Mouse (Mus musculus) hindbrain, postnatal 0 days (tissue): ENCODE measurements at regions not wholly inside any gene's neighbourhood (a gene's known extent, or its start where the extent isn't known, plus 50 kb on each side); places are given as distances from the start of the nearest gene placed in this dataset.

Source experiments
- ATAC-seq: fragments of 200-750 bp; cut with Nextera tagmentation; 2 replicates; pipeline ENCODE4 v1.8.0; 2017; ENCODE audit warnings: mild to moderate bottlenecking, moderate TSS enrichment, moderate library complexity
- DNase-seq: peaks from one replicate; pipeline ENCODE4 v3.0.0-alpha.2; 2015; ENCODE audit warnings: low spot score
- H3K27ac ChIP-seq: fragments of 300-500 bp; sonication (generic); 2 replicates; pipeline ENCODE4 v1.5.1; 2014; ENCODE audit warnings: mild to moderate bottlenecking
- H3K27me3 ChIP-seq: fragments of 300-500 bp; sonication (generic); 2 replicates; pipeline ENCODE4 v1.6.1; 2014; ENCODE audit warnings: low read length, mixed read lengths; ENCODE audit not compliant: insufficient read depth
- H3K36me3 ChIP-seq: fragments of 300-500 bp; sonication (generic); 2 replicates; pipeline ENCODE4 v1.6.1; 2014; ENCODE audit warnings: low read length, mixed read lengths; ENCODE audit not compliant: insufficient read depth
- H3K4me1 ChIP-seq: fragments of 300-500 bp; sonication (generic); 2 replicates; pipeline ENCODE4 v1.6.1; 2014; ENCODE audit warnings: antibody characterized with exemption, low read length, mixed read lengths; ENCODE audit not compliant: insufficient read depth
- H3K4me2 ChIP-seq: fragments of 300-500 bp; sonication (generic); 2 replicates; pipeline ENCODE4 v1.6.1; 2014; ENCODE audit warnings: low read depth, mild to moderate bottlenecking, low read length, moderate library complexity, mixed read lengths
- H3K4me3 ChIP-seq: fragments of 300-500 bp; sonication (generic); 2 replicates; pipeline ENCODE4 v1.5.1; 2014; ENCODE audit warnings: low read length
- H3K9ac ChIP-seq: fragments of 300-500 bp; sonication (generic); replicated peaks from 2 replicates; pipeline ENCODE4 v1.6.1; 2014; ENCODE audit warnings: mild to moderate bottlenecking, low read length, moderate library complexity, mixed read lengths
- H3K9me3 ChIP-seq: fragments of 300-500 bp; sonication (generic); 2 replicates; pipeline ENCODE4 v1.6.1; 2016; ENCODE audit warnings: low read length, mixed read lengths
- CTCF ChIP-seq: IDR thresholded peaks from 2 replicates; pipeline ENCODE4 v1.5.1; 2016; ENCODE audit warnings: antibody characterized with exemption, control low read depth, low read depth
- WGBS: fragments of 180-500 bp; shearing (Covaris S2); extraction: QIAGEN DNeasy Blood & Tissue Kit; methylation state at CpG from one replicate; pipeline ENCODE4 v1.1.7; 2014; 5-methylcytosine and 5-hydroxymethylcytosine counted together

- 73% methylated on average over 8 of the region's 8 CpGs for WGBS
- no peaks in the 10 kb centered on the region for H3K36me3 ChIP-seq
- no peaks in the 10 kb centered on the region for H3K9me3 ChIP-seq
- no peak overlapping the region for H3K4me3 ChIP-seq
- TF ChIP-seq CTCF = no peak
- no peak overlapping the region for H3K27ac ChIP-seq
- peaks cover 11% of the 10 kb centered on the region for H3K4me1 ChIP-seq
- no peak overlapping the region for H3K9ac ChIP-seq
- ATAC-seq = no peak
- DNase-seq = no peak
- H3K4me2 ChIP-seq = no peak overlapping the region
- no peaks in the 10 kb centered on the region for H3K27me3 ChIP-seq
Observed at GRCm38 (mm10) chr10:8041790-8042189, 85.8 kb upstream of the Tab2 start.

DNA sequence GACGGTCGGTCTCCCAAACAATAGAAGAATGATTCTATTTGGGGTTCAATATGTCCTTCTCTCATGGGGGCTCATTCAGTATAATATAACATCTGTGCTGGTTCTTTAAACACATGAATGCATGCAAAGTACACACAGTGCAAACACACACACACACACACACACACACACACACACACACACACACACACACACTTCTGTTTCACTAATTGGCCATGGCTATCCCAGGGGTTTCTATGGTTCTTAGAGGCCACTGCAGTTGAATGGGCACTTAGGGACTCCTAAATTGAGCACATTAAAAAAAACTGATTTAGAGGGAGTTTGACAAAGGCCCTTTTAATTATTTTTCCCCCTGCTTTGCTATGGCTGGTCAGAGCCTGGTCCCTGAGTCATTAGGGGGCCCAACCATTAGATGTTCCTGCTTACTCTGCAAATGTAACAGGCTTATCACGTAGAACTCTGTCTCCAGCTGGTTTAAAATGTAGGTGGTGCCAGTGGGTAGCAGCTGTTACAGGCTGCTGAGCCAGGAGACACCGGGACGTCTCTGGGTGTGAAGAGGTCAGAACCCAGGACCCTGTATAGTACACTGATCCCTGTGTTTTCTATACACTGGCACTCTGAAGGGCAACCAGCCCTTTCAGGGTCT, 82.1 kb upstream of the Tab2 start:
- Histone ChIP-seq H3K27ac (no peak overlapping the region), H3K4me1 (peaks cover 14% of the 10 kb centered on the region), H3K9ac (no peak overlapping the region), H3K9me3 (no peaks in the 10 kb centered on the region), H3K27me3 (no peaks in the 10 kb centered on the region), H3K4me3 (no peak overlapping the region), H3K4me2 (no peak overlapping the region), H3K36me3 (no peaks in the 10 kb centered on the region)
- no peak for TF ChIP-seq CTCF
- ATAC-seq (peak; percentile 79), DNase-seq (no peak)
- WGBS = 17% methylated on average over 5 of the region's 5 CpGs

DNA sequence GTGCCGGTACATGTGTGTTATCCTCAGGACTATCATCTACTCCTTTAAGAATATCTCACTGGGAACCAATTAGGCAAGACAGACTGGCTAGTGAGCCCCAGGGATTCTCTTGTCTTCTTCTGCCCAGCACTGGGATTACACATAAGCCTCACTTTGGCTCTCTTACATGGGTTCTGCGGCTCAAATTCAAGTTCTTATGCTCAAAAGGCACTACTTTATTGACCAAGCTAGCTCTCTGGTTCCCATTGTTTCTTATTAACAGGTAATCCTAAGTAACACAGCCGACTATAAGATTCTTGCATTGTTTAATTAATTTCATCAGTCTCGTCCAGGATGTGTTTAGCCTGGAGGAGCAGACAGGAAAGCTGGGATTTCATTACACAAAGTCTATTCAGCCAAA, 80.3 kb upstream of the Tab2 start:
- 62% methylated on average over 4 of the region's 4 CpGs for WGBS
- H3K4me1 ChIP-seq = peaks cover 14% of the 10 kb centered on the region
- TF ChIP-seq CTCF = no peak
- H3K36me3 ChIP-seq = no peaks in the 10 kb centered on the region
- H3K4me3 ChIP-seq = no peak overlapping the region
- H3K9me3 ChIP-seq = no peaks in the 10 kb centered on the region
- H3K27ac ChIP-seq = peak overlapping the region; percentile 45; the same call in 1 of the 2 replicates
- H3K27me3 ChIP-seq = no peaks in the 10 kb centered on the region
- ATAC-seq (no peak), DNase-seq (no peak)
- H3K9ac ChIP-seq = no peak overlapping the region
- H3K4me2 ChIP-seq = no peak overlapping the region

- ATAC-seq (peak; percentile 51; the same call in 1 of the 2 replicates), DNase-seq (peak; percentile 63)
- peak overlapping the region; percentile 45; the same call in 1 of the 2 replicates for H3K27ac ChIP-seq
- no peaks in the 10 kb centered on the region for H3K27me3 ChIP-seq
- H3K9ac ChIP-seq = no peak overlapping the region
- TF ChIP-seq CTCF = no peak
- H3K9me3 ChIP-seq = no peaks in the 10 kb centered on the region
- peaks cover 14% of the 10 kb centered on the region for H3K4me1 ChIP-seq
- H3K36me3 ChIP-seq = no peaks in the 10 kb centered on the region
- 23% methylated on average over 1 of the region's 1 CpGs for WGBS
- no peak overlapping the region for H3K4me3 ChIP-seq
- no peak overlapping the region for H3K4me2 ChIP-seq
Observed at GRCm38 (mm10) chr10:8035310-8035709, 79.3 kb upstream of the Tab2 start.

DNA sequence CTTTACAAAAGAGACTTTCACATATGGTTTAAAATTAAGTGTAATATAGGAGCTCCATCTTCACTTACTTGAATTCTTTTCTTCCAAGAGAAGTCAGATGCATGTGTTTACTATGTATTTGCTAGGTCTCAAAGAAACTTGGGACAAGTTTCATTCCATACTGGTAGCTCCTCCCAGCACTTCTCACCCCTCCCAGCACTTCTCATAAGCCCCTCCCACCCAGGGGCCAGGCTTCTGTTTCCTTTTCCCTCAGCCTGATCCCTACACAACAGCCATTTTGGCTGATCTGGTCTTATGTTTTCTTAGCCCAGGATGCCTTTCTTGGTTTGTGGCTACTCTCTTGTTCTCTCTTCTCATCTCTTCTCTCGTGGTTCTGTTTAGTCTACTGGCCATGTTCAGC, 76.2 kb upstream of the Tab2 start:
- no peak overlapping the region for H3K9ac ChIP-seq
- no peak overlapping the region for H3K27ac ChIP-seq
- no peaks in the 10 kb centered on the region for H3K36me3 ChIP-seq
- 85% methylated on average over 1 of the region's 1 CpGs for WGBS
- no peak for DNase-seq
- TF ChIP-seq CTCF = no peak
- no peak overlapping the region for H3K4me3 ChIP-seq
- no peak for ATAC-seq
- H3K9me3 ChIP-seq = no peaks in the 10 kb centered on the region
- no peak overlapping the region for H3K4me2 ChIP-seq
- 0 out of 2 replicates have a peak, but pooled peaks cover 3% of the 10 kb centered on the region for H3K4me1 ChIP-seq
- no peaks in the 10 kb centered on the region for H3K27me3 ChIP-seq

GRCm38 (mm10) chr10:8028840-8029239, 72.8 kb upstream of the Tab2 start:
- H3K27ac ChIP-seq = no peak overlapping the region
- no peaks in the 10 kb centered on the region for H3K9me3 ChIP-seq
- H3K36me3 ChIP-seq = no peaks in the 10 kb centered on the region
- no peak for ATAC-seq
- H3K4me1 ChIP-seq = no peaks in the 10 kb centered on the region
- WGBS = 65% methylated on average over 2 of the region's 2 CpGs
- H3K9ac ChIP-seq = no peak overlapping the region
- no peak overlapping the region for H3K4me3 ChIP-seq
- no peak overlapping the region for H3K4me2 ChIP-seq
- TF ChIP-seq CTCF = no peak
- H3K27me3 ChIP-seq = no peaks in the 10 kb centered on the region
- no peak for DNase-seq

DNA sequence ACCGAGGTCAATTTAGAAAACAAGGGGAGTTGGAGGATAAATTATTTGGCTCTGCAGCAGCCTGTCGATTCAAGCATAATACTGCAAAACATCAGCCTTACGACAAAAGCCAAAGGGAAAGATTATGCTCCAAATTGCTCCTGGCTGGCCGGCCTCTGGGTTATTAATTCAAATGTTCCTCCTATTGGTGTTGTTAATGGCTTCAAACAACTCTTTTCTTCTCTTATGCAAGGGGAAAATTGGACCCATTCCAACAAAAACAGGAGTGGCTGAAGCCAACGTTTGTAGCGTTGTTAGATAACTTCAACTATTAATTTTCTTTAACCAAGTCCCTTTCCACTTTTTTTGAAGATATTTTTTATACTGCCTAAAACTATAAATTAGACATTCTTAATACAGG, 71.0 kb upstream of the Tab2 start:
- H3K4me2 ChIP-seq = no peak overlapping the region
- H3K36me3 ChIP-seq = no peaks in the 10 kb centered on the region
- H3K9me3 ChIP-seq = no peaks in the 10 kb centered on the region
- no peak overlapping the region for H3K27ac ChIP-seq
- no peak overlapping the region for H3K9ac ChIP-seq
- TF ChIP-seq CTCF = no peak
- DNase-seq (peak; percentile 52), ATAC-seq (no peak)
- no peaks in the 10 kb centered on the region for H3K4me1 ChIP-seq
- WGBS = 20% methylated on average over 6 of the region's 6 CpGs
- no peak overlapping the region for H3K4me3 ChIP-seq
- H3K27me3 ChIP-seq = no peaks in the 10 kb centered on the region
